Mouse (Mus musculus): ENCODE measurements around the gene Lect2.

DNA sequence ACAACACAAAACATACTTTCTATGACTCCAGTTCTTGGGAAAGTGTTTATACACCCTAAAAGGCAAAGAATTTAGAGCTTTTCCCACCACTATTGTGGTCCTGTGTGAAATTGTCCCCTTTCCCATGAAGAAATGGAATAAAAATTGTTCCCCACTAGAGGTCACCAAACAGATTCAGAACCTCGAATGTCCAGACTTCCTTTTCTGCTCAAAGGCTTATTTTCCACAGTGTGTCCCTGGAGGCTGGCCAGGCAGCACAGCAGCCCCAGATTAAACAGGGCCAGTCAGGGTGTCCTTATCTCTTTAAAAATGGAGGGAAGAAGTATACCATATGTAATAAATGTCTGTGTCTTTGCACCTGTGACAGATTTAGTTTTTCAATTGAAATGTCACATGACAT, 7.7 kb upstream of the Lect2 start:
- no peak for TF ChIP-seq CTCF (IDR thresholded peaks at IDR 0.05; ENCODE audit: control insufficient read depth, insufficient read depth, insufficient read length)
- TF ChIP-seq MAX (IDR thresholded peaks at IDR 0.05), result no peak
- no peak for TF ChIP-seq FOSL1 (IDR thresholded peaks at IDR 0.05; ENCODE audit: insufficient read depth, low read length, poor library complexity, severe bottlenecking)

Measured in C2C12 (cell line).